Mouse (Mus musculus): ENCODE data around the gene Mcub. TPM values are rescaled to one million over a fixed set of nuclear protein-coding genes. Genes with fewer than 3 reads are reported as not detected.

Mcub gene
- polyA plus RNA-seq, 1 experiment from 2014 or later, result 8.7 TPM

- Histone ChIP-seq H3K4me1 (replicated peaks; ENCODE audit: control insufficient read depth, insufficient read depth) (no peaks in the 10 kb centered on the region), H3K36me3 (ENCODE audit: control insufficient read depth, insufficient read depth, low read length) (no peaks in the 10 kb centered on the region), H3K9ac (ENCODE audit: low read length) (no peak overlapping the region), H3K27ac (replicated peaks) (no peak overlapping the region), H3K4me3 (ENCODE audit: low read depth, low read length) (no peak overlapping the region), H3K4me2 (replicated peaks; ENCODE audit: low read depth) (no peak overlapping the region), H3K27me3 (ENCODE audit: control insufficient read depth, insufficient read depth, low read length) (no peaks in the 10 kb centered on the region), H3K9me3 (ENCODE audit: control insufficient read depth, low read length) (no peaks in the 10 kb centered on the region)
- DNase-seq (ENCODE audit: low spot score) (no peak), ATAC-seq (ENCODE audit: low FRiP score, low TSS enrichment) (peak; percentile 76)
- 42% methylated on average over 9 of the region's 9 CpGs for WGBS
- TF ChIP-seq EP300 (optimal IDR thresholded peaks at IDR 0.05) (no peak), CTCF (IDR thresholded peaks at IDR 0.05; ENCODE audit: low read depth) (no peak)
Observed at GRCm38 (mm10) chr3:129936561-129936960, 33.4 kb downstream of the Mcub start.

GRCm38 (mm10) chr3:129932443-129932842, 37.6 kb downstream of the Mcub start:
- H3K27me3 ChIP-seq (ENCODE audit: control insufficient read depth, insufficient read depth, low read length), result no peaks in the 10 kb centered on the region
- no peaks in the 10 kb centered on the region for H3K9me3 ChIP-seq (ENCODE audit: control insufficient read depth, low read length)
- no peaks in the 10 kb centered on the region for H3K4me1 ChIP-seq (replicated peaks; ENCODE audit: control insufficient read depth, insufficient read depth)
- no peak overlapping the region for H3K27ac ChIP-seq (replicated peaks)
- H3K9ac ChIP-seq (ENCODE audit: low read length), result no peak overlapping the region
- 51% methylated on average over 4 of the region's 4 CpGs for WGBS
- no peak overlapping the region for H3K4me3 ChIP-seq (ENCODE audit: low read depth, low read length)
- no peaks in the 10 kb centered on the region for H3K36me3 ChIP-seq (ENCODE audit: control insufficient read depth, insufficient read depth, low read length)
- DNase-seq (ENCODE audit: low spot score) (peak; percentile 31), ATAC-seq (ENCODE audit: low FRiP score, low TSS enrichment) (no peak)
- no peak for TF ChIP-seq EP300 (optimal IDR thresholded peaks at IDR 0.05)
- TF ChIP-seq CTCF (IDR thresholded peaks at IDR 0.05; ENCODE audit: low read depth), result peak; percentile 67
- no peak overlapping the region for H3K4me2 ChIP-seq (replicated peaks; ENCODE audit: low read depth)

DNA sequence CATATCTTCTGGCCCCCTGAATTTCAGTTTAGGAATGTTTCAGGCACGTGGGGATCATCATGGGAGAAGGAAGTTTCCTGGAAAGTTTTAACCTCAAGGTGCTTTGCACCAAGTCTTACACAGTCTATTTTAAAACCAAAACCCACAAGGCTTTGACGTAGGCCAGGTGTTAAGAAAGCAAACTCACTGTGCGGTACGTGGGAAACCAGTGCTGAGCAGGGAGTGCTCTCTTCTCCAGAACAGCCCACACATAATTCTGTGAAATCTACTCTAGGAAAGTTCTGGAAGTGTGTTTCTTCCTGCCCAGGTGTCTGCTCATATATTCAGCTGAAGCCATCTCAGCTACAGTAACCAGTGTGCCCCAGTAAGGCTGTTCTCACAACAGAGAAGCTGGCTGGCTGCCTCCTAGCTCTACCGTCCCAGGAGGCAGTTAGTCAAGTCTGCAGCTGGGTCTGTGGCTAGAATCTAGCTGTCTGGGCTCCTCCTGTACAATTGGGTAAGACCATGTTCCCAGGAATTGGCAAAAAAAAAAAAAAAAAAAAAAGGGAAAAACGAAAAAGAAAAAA, 39.7 kb downstream of the Mcub start:
- ATAC-seq (ENCODE audit: low FRiP score, low TSS enrichment), result no peak
- Histone ChIP-seq H3K4me1 (replicated peaks; ENCODE audit: control insufficient read depth, insufficient read depth) (no peaks in the 10 kb centered on the region), H3K27me3 (ENCODE audit: control insufficient read depth, insufficient read depth, low read length) (no peaks in the 10 kb centered on the region), H3K27ac (replicated peaks) (no peak overlapping the region), H3K9ac (ENCODE audit: low read length) (no peak overlapping the region), H3K9me3 (ENCODE audit: control insufficient read depth, low read length) (no peaks in the 10 kb centered on the region), H3K4me3 (ENCODE audit: low read depth, low read length) (no peak overlapping the region), H3K36me3 (ENCODE audit: control insufficient read depth, insufficient read depth, low read length) (no peaks in the 10 kb centered on the region), H3K4me2 (replicated peaks; ENCODE audit: low read depth) (no peak overlapping the region)
- no peak for DNase-seq (ENCODE audit: low spot score)
- WGBS, result 46% methylated on average over 6 of the region's 6 CpGs
- TF ChIP-seq CTCF (IDR thresholded peaks at IDR 0.05; ENCODE audit: low read depth), result no peak
- no peak for TF ChIP-seq EP300 (optimal IDR thresholded peaks at IDR 0.05)

- TF ChIP-seq EP300 (optimal IDR thresholded peaks at IDR 0.05), result no peak
- no peak for TF ChIP-seq CTCF (IDR thresholded peaks at IDR 0.05; ENCODE audit: low read depth)
- no peaks in the 10 kb centered on the region for H3K36me3 ChIP-seq (ENCODE audit: control insufficient read depth, insufficient read depth, low read length)
- no peak overlapping the region for H3K27ac ChIP-seq (replicated peaks)
- no peaks in the 10 kb centered on the region for H3K4me1 ChIP-seq (replicated peaks; ENCODE audit: control insufficient read depth, insufficient read depth)
- H3K27me3 ChIP-seq (ENCODE audit: control insufficient read depth, insufficient read depth, low read length), result no peaks in the 10 kb centered on the region
- no peak overlapping the region for H3K4me2 ChIP-seq (replicated peaks; ENCODE audit: low read depth)
- DNase-seq (ENCODE audit: low spot score), result no peak
- no peak for ATAC-seq (ENCODE audit: low FRiP score, low TSS enrichment)
- H3K9ac ChIP-seq (ENCODE audit: low read length), result no peak overlapping the region
- H3K9me3 ChIP-seq (ENCODE audit: control insufficient read depth, low read length), result no peaks in the 10 kb centered on the region
- WGBS, result 78% methylated on average over 3 of the region's 3 CpGs
- H3K4me3 ChIP-seq (ENCODE audit: low read depth, low read length), result no peak overlapping the region
Observed at GRCm38 (mm10) chr3:129925861-129926260, 44.1 kb downstream of the Mcub start.

- ATAC-seq (ENCODE audit: low FRiP score, low TSS enrichment) (no peak), DNase-seq (ENCODE audit: low spot score) (no peak)
- no peaks in the 10 kb centered on the region for H3K4me1 ChIP-seq (replicated peaks; ENCODE audit: control insufficient read depth, insufficient read depth)
- TF ChIP-seq CTCF (IDR thresholded peaks at IDR 0.05; ENCODE audit: low read depth) (no peak), EP300 (optimal IDR thresholded peaks at IDR 0.05) (no peak)
- no peak overlapping the region for H3K4me2 ChIP-seq (replicated peaks; ENCODE audit: low read depth)
- no peaks in the 10 kb centered on the region for H3K27me3 ChIP-seq (ENCODE audit: control insufficient read depth, insufficient read depth, low read length)
- H3K4me3 ChIP-seq (ENCODE audit: low read depth, low read length), result no peak overlapping the region
- WGBS, result 90% methylated on average over 7 of the region's 7 CpGs
- no peak overlapping the region for H3K27ac ChIP-seq (replicated peaks)
- no peaks in the 10 kb centered on the region for H3K9me3 ChIP-seq (ENCODE audit: control insufficient read depth, low read length)
- H3K36me3 ChIP-seq (ENCODE audit: control insufficient read depth, insufficient read depth, low read length), result no peaks in the 10 kb centered on the region
- H3K9ac ChIP-seq (ENCODE audit: low read length), result no peak overlapping the region
Observed at GRCm38 (mm10) chr3:129923581-129923980, 46.4 kb downstream of the Mcub start.

DNA sequence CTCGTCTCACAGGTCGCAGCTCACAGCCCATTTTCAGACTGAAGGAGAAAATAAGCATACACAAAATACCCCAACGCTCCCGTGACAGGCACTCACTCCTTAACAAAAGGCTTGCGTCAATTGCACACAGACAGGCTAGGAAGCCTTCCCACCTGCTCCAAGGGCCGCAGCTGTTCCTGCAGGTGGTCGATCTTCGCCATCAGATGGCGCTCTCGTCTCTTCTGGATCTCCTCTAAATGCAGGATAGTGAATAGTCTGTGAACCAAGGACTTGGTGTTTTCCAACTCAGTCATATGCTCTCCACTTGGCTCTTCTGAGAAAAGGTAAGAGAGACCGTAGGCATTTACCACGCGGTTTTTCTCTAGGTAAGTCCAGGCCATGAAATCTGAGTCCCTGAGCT, 51.6 kb downstream of the Mcub start:
- no peaks in the 10 kb centered on the region for H3K4me1 ChIP-seq (replicated peaks; ENCODE audit: control insufficient read depth, insufficient read depth)
- no peaks in the 10 kb centered on the region for H3K36me3 ChIP-seq (ENCODE audit: control insufficient read depth, insufficient read depth, low read length)
- 16% methylated on average over 13 of the region's 13 CpGs for WGBS
- TF ChIP-seq CTCF (IDR thresholded peaks at IDR 0.05; ENCODE audit: low read depth), result peak; percentile 90
- TF ChIP-seq EP300 (optimal IDR thresholded peaks at IDR 0.05), result no peak
- no peak overlapping the region for H3K9ac ChIP-seq (ENCODE audit: low read length)
- peak; percentile 80 for DNase-seq (ENCODE audit: low spot score)
- no peak overlapping the region for H3K27ac ChIP-seq (replicated peaks)
- no peak overlapping the region for H3K4me3 ChIP-seq (ENCODE audit: low read depth, low read length)
- H3K27me3 ChIP-seq (ENCODE audit: control insufficient read depth, insufficient read depth, low read length), result no peaks in the 10 kb centered on the region
- no peaks in the 10 kb centered on the region for H3K9me3 ChIP-seq (ENCODE audit: control insufficient read depth, low read length)
- no peak for ATAC-seq (ENCODE audit: low FRiP score, low TSS enrichment)
- H3K4me2 ChIP-seq (replicated peaks; ENCODE audit: low read depth), result no peak overlapping the region

All from stomach, postnatal 0 days (tissue).